Mouse (Mus musculus) brain, embryonic 14.5 days (tissue): ENCODE measurements at regions not wholly inside any gene's neighbourhood (a gene's known extent, or its start where the extent isn't known, plus 50 kb on each side); places are given as distances from the start of the nearest gene placed in this dataset.

Source experiments
- CTCF ChIP-seq: fragments of 200-500 bp; IDR thresholded peaks from 2 replicates; pipeline ENCODE4 v1.5.1; 2012; ENCODE audit warnings: inconsistent platforms, mild to moderate bottlenecking, moderate library complexity, borderline replicate concordance; ENCODE audit not compliant: insufficient read depth, insufficient read length; ENCODE audit errors: extremely low read depth
- POLR2A ChIP-seq: fragments of 200-500 bp; IDR thresholded peaks from 2 replicates; pipeline ENCODE4 v1.6.1; 2012; ENCODE audit warnings: mild to moderate bottlenecking, inconsistent platforms, borderline replicate concordance; ENCODE audit not compliant: poor library complexity, insufficient read depth, insufficient read length, severe bottlenecking; ENCODE audit errors: extremely low read depth

- TF ChIP-seq POLR2A (no peak), CTCF (no peak)
These were observed 74.9 kb upstream of the Cdh9 start for GRCm38 (mm10) chr15:16653690-16654089.
